In the genomic region with DNA sequence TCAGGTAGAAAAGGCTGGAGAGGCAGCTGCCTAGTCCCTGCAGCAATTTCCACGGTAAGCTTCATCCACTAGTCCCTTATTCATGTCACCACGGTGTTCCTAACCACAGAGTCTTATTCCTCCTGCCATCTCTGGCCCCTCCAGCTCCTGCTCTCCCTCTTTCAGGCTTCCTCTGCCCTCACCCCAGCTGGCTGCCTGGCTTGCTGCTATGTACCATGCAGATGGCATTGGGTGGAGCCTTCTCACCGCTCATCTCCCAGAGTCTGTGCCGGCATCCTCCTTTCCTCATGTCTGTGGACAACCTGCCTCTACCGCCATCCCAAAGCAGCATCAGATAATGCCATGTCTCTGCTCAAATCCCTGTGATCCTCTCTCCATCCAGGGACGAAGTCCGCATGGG, we compare ENCODE assay signal across 29 mouse cellular contexts.
DNase-seq lines count a peak whose midpoint lies in the region; ATAC-seq and TF ChIP-seq lines count a peak whose summit lies in the region.
"Had no signal": no experiment of that assay in that cellular context is flagged by ENCODE, and none has a peak within 500 bp of the region (broad histone marks: within the 10 kb centered on the region; RNA-seq: fewer than 3 reads in every experiment).

No protein-coding gene starts in this region.

- H3K9me3 ChIP-seq in heart, embryonic 11.5 days (replicated peaks; ENCODE audit: control insufficient read depth, low read length), result no peaks in the 10 kb centered on the region
- H3K9me3 ChIP-seq in liver, embryonic 11.5 days (ENCODE audit: control insufficient read depth, low read length), result no peaks in the 10 kb centered on the region
- H3K9me3 ChIP-seq: embryonic facial prominence, embryonic 10.5 days; embryonic facial prominence, embryonic 13.5 days; forebrain, embryonic 12.5 days; forebrain, embryonic 15.5 days; heart, embryonic 12.5 days; heart, embryonic 15.5 days had no signal

- no peak overlapping the region for H3K4me2 ChIP-seq in heart, embryonic 11.5 days
- no peak overlapping the region for H3K4me2 ChIP-seq in liver, embryonic 11.5 days
- H3K4me2 ChIP-seq: embryonic facial prominence, embryonic 13.5 days; forebrain, embryonic 12.5 days; forebrain, embryonic 15.5 days; heart, embryonic 12.5 days; heart, embryonic 15.5 days; hindbrain, embryonic 14.5 days had no signal

- 84% methylated on average over 7 of the region's 7 CpGs for WGBS in heart, embryonic 11.5 days (ENCODE audit: insufficient replicate concordance)
- 90% methylated on average over 7 of the region's 7 CpGs for WGBS in liver, embryonic 11.5 days

- DNase-seq in heart, adult 11 months, result peak; percentile 87
- peak; percentile 38 for DNase-seq in brain, adult 2 months (ENCODE audit: low read depth, low spot score)
- DNase-seq in brain, embryonic 14.5 days (ENCODE audit: low read depth), result peak; percentile 19
- DNase-seq in right cerebral cortex, postnatal 36 days (ENCODE audit: low spot score in 2 of 2), result no peak
- DNase-seq in liver, embryonic 11.5 days (ENCODE audit: low spot score), result no peak
- DNase-seq: adrenal gland, adult 2 months; adrenal gland, postnatal 14 days; cerebellum, adult 18-20 months; cerebellum, adult 9-11 months; cerebellum, postnatal 36 days; embryo, embryonic 11 days; gastrocnemius, adult 2 months; gastrocnemius, postnatal 25 days; heart, adult 2 months; heart, postnatal 10 days; heart, postnatal 4 days had no signal

- no peak overlapping the region for H3K4me3 ChIP-seq in heart, embryonic 11.5 days (ENCODE audit: low read depth, low read length)
- no peak overlapping the region for H3K4me3 ChIP-seq in liver, embryonic 11.5 days (ENCODE audit: low read depth, low read length)
- H3K4me3 ChIP-seq: embryonic facial prominence, embryonic 10.5 days; embryonic facial prominence, embryonic 13.5 days; erythroblast, embryonic 14.5 days; forebrain, embryonic 12.5 days; forebrain, embryonic 15.5 days; gastrocnemius, adult 2 months; heart, adult 2 months; heart, embryonic 12.5 days; heart, embryonic 15.5 days had no signal

- no peak overlapping the region for H3K27ac ChIP-seq in heart, embryonic 11.5 days (ENCODE audit: low read depth, low read length)
- no peak overlapping the region for H3K27ac ChIP-seq in liver, embryonic 11.5 days (ENCODE audit: low read depth, low read length)
- H3K27ac ChIP-seq: embryonic facial prominence, embryonic 10.5 days; embryonic facial prominence, embryonic 13.5 days; forebrain, embryonic 12.5 days; forebrain, embryonic 15.5 days; heart, embryonic 15.5 days; hindbrain, embryonic 14.5 days; hindbrain, postnatal 0 days had no signal

- peaks cover 3% of the 10 kb centered on the region; the same call in 1 of the 2 replicates for H3K4me1 ChIP-seq in heart, embryonic 11.5 days (ENCODE audit: control insufficient read depth, insufficient read depth, low read length)
- H3K4me1 ChIP-seq in liver, embryonic 11.5 days (replicated peaks; ENCODE audit: control insufficient read depth, insufficient read depth, low read length), result peaks cover 17% of the 10 kb centered on the region
- H3K4me1 ChIP-seq: forebrain, embryonic 15.5 days had no signal

- no peak for TF ChIP-seq CTCF in brain, embryonic 14.5 days (IDR thresholded peaks at IDR 0.05; ENCODE audit: borderline replicate concordance, extremely low read depth, insufficient read depth, insufficient read length)

- no peak for TF ChIP-seq POLR2A in brain, embryonic 14.5 days (IDR thresholded peaks at IDR 0.05; ENCODE audit: borderline replicate concordance, extremely low read depth, insufficient read depth, insufficient read length, poor library complexity, severe bottlenecking)

- ATAC-seq in heart, embryonic 11.5 days (replicated peaks; ENCODE audit: insufficient number of reproducible peaks, low FRiP score, low TSS enrichment), result no peak
- no peak for ATAC-seq in liver, embryonic 11.5 days (replicated peaks; ENCODE audit: low FRiP score)
- ATAC-seq: CD4-positive, CD25-positive, alpha-beta regulatory T cell, adult 4 months; forebrain, embryonic 15.5 days; hindbrain, postnatal 0 days; inflammation-experienced regulatory T-cells, adult 6 months; intestine, embryonic 16.5 days had no signal

- no peak overlapping the region for H3K9ac ChIP-seq in heart, embryonic 11.5 days (ENCODE audit: low read depth, low read length)
- H3K9ac ChIP-seq in liver, embryonic 11.5 days (ENCODE audit: low read depth, low read length), result no peak overlapping the region
- H3K9ac ChIP-seq: embryonic facial prominence, embryonic 13.5 days; forebrain, embryonic 12.5 days; forebrain, embryonic 15.5 days; heart, embryonic 12.5 days; heart, embryonic 15.5 days; hindbrain, embryonic 14.5 days had no signal

- H3K36me3 ChIP-seq in heart, embryonic 11.5 days (ENCODE audit: control insufficient read depth, insufficient read depth, low read length), result no peaks in the 10 kb centered on the region
- H3K36me3 ChIP-seq in liver, embryonic 11.5 days (ENCODE audit: control insufficient read depth, insufficient read depth, low read length), result no peaks in the 10 kb centered on the region
- H3K36me3 ChIP-seq: embryonic facial prominence, embryonic 10.5 days; embryonic facial prominence, embryonic 13.5 days; forebrain, embryonic 12.5 days; forebrain, embryonic 15.5 days; heart, embryonic 12.5 days; heart, embryonic 15.5 days had no signal

- no peaks in the 10 kb centered on the region for H3K27me3 ChIP-seq in heart, embryonic 11.5 days (ENCODE audit: control insufficient read depth, insufficient read depth, low read length)
- no peaks in the 10 kb centered on the region for H3K27me3 ChIP-seq in liver, embryonic 11.5 days (replicated peaks; ENCODE audit: control insufficient read depth, insufficient read depth, low read length)
- H3K27me3 ChIP-seq: forebrain, embryonic 12.5 days; forebrain, embryonic 15.5 days; heart, embryonic 12.5 days; heart, embryonic 15.5 days had no signal

Comparison
In these comparisons a context has a peak if more than half of its experiments do, and no peak if none do; other contexts are left out.
1. DNase-seq: peak in heart, adult 11 months (single experiment), brain, adult 2 months (single experiment) and brain, embryonic 14.5 days (single experiment); none in right cerebral cortex, postnatal 36 days (0 of 2) and liver, embryonic 11.5 days (single experiment).